ENCODE assay signal across 20 mouse cellular contexts in genomic region chr13:17691436-17691835, GRCm38 (mm10). TPM values are rescaled to one million over a fixed set of nuclear protein-coding genes. Genes with fewer than 3 reads are reported as not detected.
DNase-seq lines count a peak whose midpoint lies in the region; ATAC-seq and TF ChIP-seq lines count a peak whose summit lies in the region.
"Had no signal": no experiment of that assay in that cellular context is flagged by ENCODE, and none has a peak within 500 bp of the region (broad histone marks: within the 10 kb centered on the region; RNA-seq: fewer than 3 reads in every experiment).

No protein-coding gene starts in this region.

- no peaks in the 10 kb centered on the region for H3K27me3 ChIP-seq in kidney, postnatal 0 days (ENCODE audit: insufficient read depth, low read length)
- H3K27me3 ChIP-seq in lung, embryonic 15.5 days: no peaks in the 10 kb centered on the region
- H3K27me3 ChIP-seq in lung, postnatal 0 days (replicated peaks; ENCODE audit: insufficient read depth, low read length): no peaks in the 10 kb centered on the region
- H3K27me3 ChIP-seq: CH12.LX; embryonic facial prominence, embryonic 12.5 days; forebrain, embryonic 15.5 days; heart, embryonic 13.5 days; Patski had no signal

- no peak for TF ChIP-seq EP300 in lung, postnatal 0 days (IDR thresholded peaks at IDR 0.05)

- TF ChIP-seq CTCF in kidney, postnatal 0 days (IDR thresholded peaks at IDR 0.05; ENCODE audit: low read depth): no peak
- no peak for TF ChIP-seq CTCF in lung, postnatal 0 days (IDR thresholded peaks at IDR 0.05)

- no peak overlapping the region for H3K27ac ChIP-seq in kidney, postnatal 0 days
- H3K27ac ChIP-seq in lung, embryonic 15.5 days: peak overlapping the region; percentile 63
- H3K27ac ChIP-seq in lung, postnatal 0 days (ENCODE audit: low read length): no peak overlapping the region
- H3K27ac ChIP-seq: embryonic facial prominence, embryonic 12.5 days; forebrain, embryonic 15.5 days; heart, embryonic 13.5 days had no signal

- no peaks in the 10 kb centered on the region for H3K4me1 ChIP-seq in kidney, postnatal 0 days (replicated peaks; ENCODE audit: insufficient read depth, low read length)
- H3K4me1 ChIP-seq in lung, embryonic 15.5 days: peaks cover 10% of the 10 kb centered on the region
- H3K4me1 ChIP-seq in lung, postnatal 0 days (ENCODE audit: insufficient read depth, low read depth, low read length): no peaks in the 10 kb centered on the region
- H3K4me1 ChIP-seq: embryonic facial prominence, embryonic 12.5 days had no signal

- DNase-seq in kidney, adult 8-10 months: peak; percentile 30 to 38
- DNase-seq in kidney, postnatal 14 days: no peak
- DNase-seq in kidney, postnatal 0 days (ENCODE audit: low spot score): peak; percentile 39
- DNase-seq in kidney, adult 18-20 months: no peak
- no peak for DNase-seq in lung, postnatal 0 days (ENCODE audit: low spot score)
- DNase-seq in thymus, adult 18-20 months: no peak
- DNase-seq: adrenal gland, postnatal 14 days; cerebellum, adult 11-12 months; cerebellum, adult 9-10 months; cerebellum, postnatal 25 days; gastrocnemius, postnatal 36 days; heart, adult 11 months; heart, postnatal 36 days had no signal

- no peaks in the 10 kb centered on the region for H3K36me3 ChIP-seq in kidney, postnatal 0 days (ENCODE audit: insufficient read depth, low read length)
- H3K36me3 ChIP-seq in lung, embryonic 15.5 days: no peaks in the 10 kb centered on the region
- H3K36me3 ChIP-seq in lung, postnatal 0 days (ENCODE audit: insufficient read depth, low read length): no peaks in the 10 kb centered on the region
- H3K36me3 ChIP-seq: embryonic facial prominence, embryonic 12.5 days; forebrain, embryonic 15.5 days; heart, embryonic 13.5 days had no signal

- no peak overlapping the region for H3K9ac ChIP-seq in kidney, postnatal 0 days (ENCODE audit: low read depth, low read length)
- no peak overlapping the region for H3K9ac ChIP-seq in lung, embryonic 15.5 days
- H3K9ac ChIP-seq in lung, postnatal 0 days (replicated peaks; ENCODE audit: low read depth): no peak overlapping the region
- H3K9ac ChIP-seq: embryonic facial prominence, embryonic 12.5 days; forebrain, embryonic 15.5 days; heart, embryonic 13.5 days had no signal

- ATAC-seq in kidney, postnatal 0 days (replicated peaks; ENCODE audit: low FRiP score, low read depth): no peak
- no peak for ATAC-seq in lung, embryonic 15.5 days (ENCODE audit: borderline replicate concordance, extremely low read depth, low FRiP score, low TSS enrichment)
- ATAC-seq in lung, postnatal 0 days: no peak
- ATAC-seq: activated CD4-positive, CD25-positive, alpha-beta regulatory T cell, adult 4 months; forebrain, embryonic 15.5 days; Patski had no signal

- H3K4me2 ChIP-seq in kidney, postnatal 0 days (ENCODE audit: low read length): no peak overlapping the region
- no peak overlapping the region for H3K4me2 ChIP-seq in lung, embryonic 15.5 days
- no peak overlapping the region for H3K4me2 ChIP-seq in lung, postnatal 0 days (replicated peaks; ENCODE audit: low read depth, low read length)
- H3K4me2 ChIP-seq: embryonic facial prominence, embryonic 12.5 days; forebrain, embryonic 15.5 days; heart, embryonic 13.5 days had no signal

- 60% methylated on average over 1 of the region's 1 CpGs for WGBS in kidney, postnatal 0 days
- WGBS in lung, embryonic 15.5 days: 16% methylated on average over 1 of the region's 1 CpGs
- WGBS in lung, postnatal 0 days: 29% methylated on average over 1 of the region's 1 CpGs

- no peak overlapping the region for H3K4me3 ChIP-seq in kidney, postnatal 0 days (replicated peaks; ENCODE audit: low read depth, low read length)
- H3K4me3 ChIP-seq in lung, embryonic 15.5 days: no peak overlapping the region
- H3K4me3 ChIP-seq in lung, postnatal 0 days (ENCODE audit: low read depth, low read length): no peak overlapping the region
- H3K4me3 ChIP-seq: embryonic facial prominence, embryonic 12.5 days; forebrain, embryonic 15.5 days; heart, embryonic 13.5 days had no signal

- no peaks in the 10 kb centered on the region for H3K9me3 ChIP-seq in kidney, postnatal 0 days (replicated peaks; ENCODE audit: low read length)
- no peaks in the 10 kb centered on the region for H3K9me3 ChIP-seq in lung, embryonic 15.5 days
- no peaks in the 10 kb centered on the region for H3K9me3 ChIP-seq in lung, postnatal 0 days (ENCODE audit: low read length)
- H3K9me3 ChIP-seq: embryonic facial prominence, embryonic 12.5 days; forebrain, embryonic 15.5 days; heart, embryonic 13.5 days had no signal

RNA-seq across cellular contexts. Expression of gene Mplkip, which starts 3.6 kb away (rescaled TPM):
- polyA plus RNA-seq in kidney, postnatal 0 days (2015; fragmentation: Nextera tagmentation; extraction: Ambion mirVana): 52.7 and 58.7 TPM in 2 replicates
- polyA plus RNA-seq in lung, embryonic 15.5 days (2015; fragmentation: Nextera tagmentation; extraction: Ambion mirVana): 45.1 and 48.9 TPM in 2 replicates
- 36.8 and 38.1 TPM in 2 replicates for polyA plus RNA-seq in lung, postnatal 0 days (2015; fragmentation: Nextera tagmentation; extraction: Ambion mirVana)

RNA-seq across cellular contexts. Expression of gene Sugct, which starts 3.9 kb away (rescaled TPM):
- polyA plus RNA-seq in kidney, postnatal 0 days (2015; fragmentation: Nextera tagmentation; extraction: Ambion mirVana): 33.1 and 35.4 TPM in 2 replicates
- 4.2 and 5.7 TPM in 2 replicates for polyA plus RNA-seq in lung, embryonic 15.5 days (2015; fragmentation: Nextera tagmentation; extraction: Ambion mirVana)
- polyA plus RNA-seq in lung, postnatal 0 days (2015; fragmentation: Nextera tagmentation; extraction: Ambion mirVana): 8.7 and 9.3 TPM in 2 replicates

Comparison
In these comparisons a context has a peak if more than half of its experiments do, and no peak if none do; other contexts are left out.
1. DNase-seq: peak in kidney, adult 8-10 months (2 of 2) and kidney, postnatal 0 days (single experiment); none in kidney, postnatal 14 days (single experiment), kidney, adult 18-20 months (single experiment), lung, postnatal 0 days (single experiment) and thymus, adult 18-20 months (0 of 2).